Mouse (Mus musculus) neutrophil, adult 5-6 weeks (primary cell): ENCODE measurements around the gene Trim28. TPM values are rescaled to one million over a fixed set of nuclear protein-coding genes. Genes with fewer than 3 reads are reported as not detected.

ENCODE experiments used
- ATAC-seq: fragments of 151-379, 151-347 bp; 2 replicates; pipeline ENCODE4 v1.8.0; 2017; ENCODE audit warnings: mild to moderate bottlenecking, moderate TSS enrichment; ENCODE audit not compliant: insufficient number of reproducible peaks, poor library complexity, low FRiP score, severe bottlenecking; ENCODE audit errors: extremely low read depth
- total RNA-seq: library from RNA; stranded (forward); fragments of 200-1000 nt; gene quantifications from 2 replicates; pipeline ENCODE4 v1.2.3, GENCODE M21; 2017

Trim28 gene
- 194 and 199 TPM in 2 replicates for total RNA-seq

- no peak for ATAC-seq
Measured at GRCm38 (mm10) chr7:12998851-12999250, at the start of gene Trim28. Trim28 (plus strand) TSS chr7:12999114.

DNA sequence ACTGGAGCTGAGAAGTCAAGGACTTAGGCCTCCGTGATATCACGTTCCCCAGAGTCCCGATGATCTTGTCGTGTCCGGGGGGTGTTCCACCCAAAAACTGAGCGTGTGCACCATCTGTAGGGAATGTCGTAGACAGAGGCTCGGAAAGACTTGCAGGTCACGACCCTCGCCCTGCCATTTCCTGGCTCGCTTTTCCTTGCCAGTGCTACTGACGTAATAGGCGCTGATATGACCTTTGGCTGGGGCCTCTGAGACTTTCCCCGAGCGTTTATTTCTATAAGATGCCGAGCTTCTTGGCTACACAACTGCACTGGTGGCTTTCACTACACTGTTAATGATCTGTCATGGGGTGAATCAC lies 49.1 kb upstream of the Trim28 start:
- ATAC-seq, result no peak

GRCm38 (mm10) chr7:12954896-12955295 lies 44.0 kb upstream of the Trim28 start:
- ATAC-seq, result no peak

DNA sequence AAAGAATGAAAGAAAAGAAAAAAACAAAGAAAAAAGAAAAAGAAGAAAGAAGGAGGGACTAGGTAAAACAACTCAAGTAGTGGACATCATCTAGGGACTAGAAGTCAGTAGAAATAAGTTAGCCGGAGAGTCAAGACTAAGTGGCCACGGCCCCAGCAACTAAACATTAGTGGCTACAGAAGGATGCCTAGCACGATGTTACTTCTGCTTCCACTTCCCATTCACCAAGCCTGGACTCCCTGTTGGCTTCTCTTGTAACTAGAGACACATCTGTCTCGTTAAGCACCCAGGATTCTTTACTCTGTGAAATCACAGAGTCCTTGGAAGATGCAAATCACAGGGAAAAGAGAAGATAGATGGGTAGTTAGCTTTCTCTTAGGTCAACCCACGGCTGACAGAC lies 41.4 kb upstream of the Trim28 start:
- ATAC-seq, result no peak

GRCm38 (mm10) chr7:12958948-12959347 lies 40.0 kb upstream of the Trim28 start:
- ATAC-seq, result no peak

GRCm38 (mm10) chr7:12959718-12960117 lies 39.2 kb upstream of the Trim28 start:
- ATAC-seq, result no peak

- peak; percentile 70 for ATAC-seq
Measured at GRCm38 (mm10) chr7:12961511-12962141, 37.3 kb upstream of the Trim28 start.

DNA sequence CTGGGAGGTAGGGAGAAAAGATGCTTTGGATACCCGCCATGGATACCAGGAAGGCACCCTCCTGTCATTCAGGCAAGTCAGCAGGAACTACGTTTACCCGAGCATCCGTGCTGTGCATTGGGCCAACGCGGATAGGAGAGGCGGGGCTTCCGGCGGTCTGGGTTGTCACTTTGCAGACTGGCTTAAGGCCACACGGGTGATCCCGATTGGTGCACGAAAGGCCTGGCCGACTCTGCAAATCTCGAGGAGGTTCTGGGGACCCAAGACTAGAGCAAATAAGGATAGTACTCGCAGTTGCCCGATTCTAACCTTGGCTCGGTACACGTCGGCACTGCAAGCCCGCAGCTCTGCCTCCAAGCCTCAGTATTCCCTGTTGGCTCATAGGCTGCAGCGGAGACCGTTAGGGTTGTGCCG lies 33.2 kb upstream of the Trim28 start, which contains the start of gene Zfp324:
Gene Zfp324 (plus strand): TSS at position 161 of the 414 bp plus-strand sequence.
- peak; percentile 90 for ATAC-seq

DNA sequence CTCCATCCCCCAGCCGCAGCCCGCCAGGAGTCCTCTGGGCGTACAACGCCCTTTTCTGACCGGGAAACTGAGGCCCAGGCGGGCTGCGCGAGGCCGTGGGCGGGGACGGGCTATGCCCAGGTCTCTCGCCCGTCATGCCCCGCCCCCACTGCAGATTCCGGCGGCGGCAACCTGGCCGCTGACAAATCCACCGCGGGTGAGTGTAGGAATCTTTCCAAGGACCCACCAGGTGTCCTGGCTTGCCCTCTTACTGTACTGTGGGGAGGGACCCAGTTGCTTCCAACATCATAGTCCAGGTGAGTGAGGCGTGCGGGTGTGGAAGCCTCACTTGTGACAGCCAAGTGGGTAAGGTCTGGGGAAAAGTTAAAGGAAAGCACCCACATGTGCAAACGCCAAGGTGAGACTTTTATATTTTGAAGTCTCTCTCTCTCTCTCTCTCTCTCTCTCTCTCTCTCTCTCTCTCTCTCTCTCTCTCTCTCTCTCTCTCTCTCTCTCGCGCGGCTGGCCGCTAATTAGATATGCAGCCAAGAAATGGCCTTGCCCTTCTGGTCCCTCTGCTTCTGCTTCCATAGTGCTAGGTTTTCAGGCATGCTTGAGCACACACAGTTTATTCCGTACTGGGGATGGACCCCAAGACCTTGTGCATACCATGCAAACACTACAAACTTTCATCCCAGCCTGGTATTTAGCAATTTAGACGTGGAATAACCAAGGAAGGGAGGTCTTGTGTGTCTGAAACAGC lies 32.6 kb upstream of the Trim28 start:
- no peak for ATAC-seq

GRCm38 (mm10) chr7:12970906-12971305 lies 28.0 kb upstream of the Trim28 start:
- ATAC-seq, result no peak

DNA sequence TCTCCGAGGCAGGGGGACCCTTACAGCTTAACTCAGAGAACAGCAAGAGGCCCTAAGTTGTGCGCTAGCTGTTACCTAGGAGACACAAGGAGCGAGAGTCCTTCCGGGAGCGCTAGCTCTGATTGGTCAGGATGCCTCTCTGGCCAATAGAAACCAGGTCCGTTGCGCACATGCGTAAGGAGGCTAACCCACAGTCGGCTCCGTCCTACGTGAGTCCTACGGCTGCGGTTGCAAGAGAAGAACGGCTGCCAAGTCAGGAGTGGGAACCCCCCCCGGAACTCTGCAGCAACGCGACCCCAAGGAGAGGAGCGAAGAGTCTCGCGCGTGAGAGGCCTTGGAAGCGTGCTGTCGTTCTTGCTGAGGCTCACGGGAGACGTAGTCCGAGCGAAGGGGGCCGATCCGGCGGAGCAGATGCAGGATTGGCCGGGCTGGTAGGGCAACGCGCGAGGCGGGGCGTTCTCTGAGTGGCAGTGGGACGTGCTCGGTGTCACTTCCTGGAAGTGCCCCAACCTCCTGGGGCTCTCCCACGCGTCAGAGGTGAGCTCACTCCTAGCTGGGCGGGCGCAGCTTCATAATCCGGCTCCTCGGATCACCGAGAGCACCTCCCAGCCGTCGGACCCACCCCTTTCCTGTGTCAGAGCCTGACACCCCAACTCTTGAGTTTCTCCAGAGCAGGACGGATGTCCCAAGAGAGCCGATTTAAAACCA lies 21.1 kb upstream of the Trim28 start, which contains the start of gene Zfp446:
Gene Zfp446 (plus strand): TSS at position 167 of the 708 bp plus-strand sequence.
- ATAC-seq, result peak; percentile 95

DNA sequence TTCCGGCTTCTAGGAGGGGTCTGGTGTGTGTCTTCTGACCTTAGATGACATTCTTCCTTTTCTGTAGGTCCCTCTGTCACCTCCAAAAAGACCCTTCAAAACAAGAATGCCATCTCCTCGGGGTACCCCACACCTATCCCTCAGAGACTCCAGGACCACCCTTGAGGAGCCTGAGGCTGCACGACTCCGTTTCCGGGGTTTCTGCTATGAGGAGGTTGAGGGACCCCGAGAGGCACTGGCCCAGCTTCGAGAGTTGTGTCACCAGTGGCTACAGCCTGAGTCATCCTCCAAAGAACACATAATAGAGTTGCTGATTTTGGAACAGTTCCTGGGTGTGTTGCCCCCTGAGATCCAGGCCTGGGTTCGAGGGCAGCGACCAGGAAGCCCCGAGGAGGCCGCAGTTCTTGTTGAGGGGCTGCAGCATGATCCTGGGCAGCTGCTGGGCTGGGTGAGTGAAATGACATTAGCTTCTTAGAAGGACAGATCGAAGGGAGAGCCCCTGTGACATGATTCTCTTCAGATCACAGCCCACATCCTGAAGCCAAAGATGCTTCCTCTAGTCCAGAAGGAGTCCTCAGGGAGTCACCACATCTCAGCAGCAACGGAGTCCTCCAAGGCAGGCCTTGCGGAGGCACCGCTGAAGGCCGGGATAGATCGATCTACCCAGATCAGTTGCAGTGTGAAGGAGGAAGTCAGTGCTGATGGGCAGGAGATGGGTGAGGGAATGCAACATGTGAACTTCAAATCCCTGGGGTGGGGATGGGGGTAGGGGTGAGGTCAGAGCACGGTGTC lies 19.8 kb upstream of the Trim28 start:
- ATAC-seq, result no peak

GRCm38 (mm10) chr7:12979776-12980175 lies 19.1 kb upstream of the Trim28 start:
- ATAC-seq, result no peak

DNA sequence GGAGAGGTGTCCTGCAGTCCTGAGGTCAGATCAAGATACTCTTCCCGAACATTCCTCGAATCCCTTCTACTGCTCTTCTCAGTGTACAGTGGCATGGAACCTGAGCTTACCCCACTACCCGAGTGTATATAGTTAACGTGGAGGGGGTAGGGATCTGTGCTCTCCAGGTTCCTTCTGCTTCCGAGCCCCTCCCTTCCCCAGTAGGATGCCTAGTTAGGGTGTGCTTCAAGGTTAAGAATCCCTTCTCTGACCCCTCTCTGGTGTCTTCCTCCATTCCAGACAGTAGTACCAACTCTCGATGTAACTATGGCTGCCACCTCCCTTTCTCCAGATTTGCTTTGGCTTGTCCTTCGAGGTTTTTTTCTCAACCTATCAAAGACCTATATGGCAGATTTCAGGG lies 18.6 kb upstream of the Trim28 start:
- no peak for ATAC-seq

DNA sequence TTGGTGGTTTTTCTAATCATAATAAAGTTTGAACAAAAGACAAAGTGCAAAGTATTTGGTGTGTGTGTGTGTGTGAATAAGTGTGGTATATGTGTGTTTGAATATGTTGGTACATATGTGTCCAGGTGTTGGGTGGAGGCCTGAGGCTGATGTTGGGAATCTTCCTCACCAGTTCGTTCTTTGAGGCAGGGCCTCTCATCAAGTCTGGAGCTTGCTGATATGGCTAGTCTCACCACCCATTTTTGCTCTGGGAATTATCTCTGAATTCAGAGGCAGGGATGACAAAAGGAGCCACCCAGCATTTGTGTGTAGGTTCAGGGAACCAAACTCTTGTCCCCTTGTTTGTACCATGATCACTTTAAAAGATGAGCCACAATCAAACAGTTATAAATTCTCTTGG lies 13.2 kb upstream of the Trim28 start:
- ATAC-seq, result no peak

DNA sequence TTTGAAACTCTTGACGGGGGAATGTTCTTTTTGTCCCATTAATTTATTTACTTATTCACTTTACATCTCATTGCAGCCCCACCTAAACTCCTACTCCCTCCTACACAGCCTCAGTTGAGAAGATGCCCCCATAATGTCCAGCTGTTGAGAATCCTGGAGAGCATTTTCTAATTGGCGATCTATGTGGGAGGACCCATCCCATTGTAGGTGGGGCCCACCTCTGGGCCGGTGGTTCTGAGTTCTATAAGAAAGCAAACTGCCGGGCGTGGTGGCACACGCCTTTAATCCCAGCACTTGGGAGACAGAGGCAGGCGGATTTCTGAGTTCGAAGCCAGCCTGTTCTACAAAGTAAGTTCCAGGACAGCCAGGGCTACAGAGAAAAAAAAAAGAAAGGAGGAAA lies 12.0 kb upstream of the Trim28 start:
- ATAC-seq, result no peak

DNA sequence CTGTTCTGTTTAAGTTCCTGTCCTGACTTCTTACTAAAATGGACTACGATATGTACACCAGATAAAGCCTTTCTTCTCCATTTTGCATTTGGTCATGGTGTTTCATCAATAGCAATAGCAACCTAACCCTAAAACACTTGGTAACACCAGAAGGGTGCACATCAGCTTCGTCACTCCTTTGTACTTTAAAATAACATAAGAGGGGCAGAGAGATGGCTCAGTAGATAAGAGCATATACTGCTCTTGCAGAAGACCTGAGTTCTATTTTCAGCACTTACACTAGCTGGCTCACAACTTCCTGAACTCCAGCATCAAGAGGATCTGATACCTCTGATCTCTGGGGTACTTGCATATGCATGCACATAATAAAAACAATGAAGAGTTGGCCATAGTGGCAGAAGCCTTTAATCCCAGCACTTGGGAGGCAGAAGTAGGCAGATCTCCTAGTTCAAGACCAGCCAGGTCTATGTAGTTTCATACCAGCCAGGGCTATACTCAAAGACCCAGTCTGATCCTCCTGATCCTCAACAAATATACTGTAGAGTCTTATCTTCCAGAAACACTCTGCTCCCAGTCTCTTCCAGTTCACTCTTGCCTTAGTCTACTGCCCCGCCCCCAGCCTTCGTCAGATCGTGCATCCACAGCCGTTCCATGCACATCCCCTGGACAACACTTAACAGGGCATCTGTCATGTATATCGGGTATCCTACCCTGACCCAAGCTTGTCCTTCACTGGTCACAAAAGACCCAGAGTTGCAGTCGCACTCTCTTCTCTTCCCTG lies 11.3 kb upstream of the Trim28 start:
- ATAC-seq, result no peak

DNA sequence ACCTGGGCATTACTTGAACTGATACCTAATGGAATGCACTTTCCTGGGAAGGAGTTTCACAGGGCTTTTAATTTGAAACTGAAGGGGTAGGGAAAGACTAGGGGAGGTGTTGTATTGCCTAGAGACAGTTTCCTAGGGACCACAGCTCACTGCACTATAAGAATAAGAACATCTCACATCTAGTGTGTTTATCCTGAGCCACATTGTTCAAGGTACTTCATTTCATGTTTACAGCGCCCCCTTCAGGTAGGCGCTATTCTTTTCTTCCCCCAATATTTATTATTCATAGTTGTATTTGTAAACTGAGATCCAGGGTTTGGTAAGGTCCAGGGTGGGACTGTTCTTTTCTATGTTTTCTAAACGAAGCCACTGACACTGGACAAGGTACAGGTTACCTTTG lies 6.7 kb upstream of the Trim28 start:
- ATAC-seq, result peak; percentile 48; the same call in 1 of the 2 replicates
